Mouse (Mus musculus) heart, embryonic 12.5 days (tissue): Measurements from ENCODE around the gene Vegfa. TPM values are rescaled to one million over a fixed set of nuclear protein-coding genes. Genes with fewer than 3 reads are reported as not detected.

Source experiments
- ATAC-seq: fragments of 200-750 bp; cut with Nextera tagmentation; 2 replicates; pipeline ENCODE4 v1.8.0; 2017; ENCODE audit warnings: moderate TSS enrichment, moderate library complexity; ENCODE audit not compliant: insufficient number of reproducible peaks, low FRiP score
- H3K27ac ChIP-seq: fragments of 300-500 bp; sonication (generic); 2 replicates; pipeline ENCODE4 v1.5.1; 2016; ENCODE audit warnings: mild to moderate bottlenecking, moderate library complexity; ENCODE audit not compliant: poor library complexity, severe bottlenecking
- H3K27me3 ChIP-seq: fragments of 300-500 bp; sonication (generic); replicated peaks from 2 replicates; pipeline ENCODE4 v1.6.1; 2016; ENCODE audit warnings: mild to moderate bottlenecking, moderate library complexity
- H3K36me3 ChIP-seq: fragments of 300-500 bp; sonication (generic); 2 replicates; pipeline ENCODE4 v1.6.1; 2016; ENCODE audit warnings: mild to moderate bottlenecking, moderate library complexity
- H3K4me1 ChIP-seq: fragments of 300-500 bp; sonication (generic); replicated peaks from 2 replicates; pipeline ENCODE4 v1.6.1; 2016; ENCODE audit warnings: mild to moderate bottlenecking
- H3K4me2 ChIP-seq: fragments of 300-500 bp; sonication (generic); 2 replicates; pipeline ENCODE4 v1.6.1; 2016; ENCODE audit warnings: mild to moderate bottlenecking, moderate library complexity
- H3K4me3 ChIP-seq: fragments of 300-500 bp; sonication (generic); 2 replicates; pipeline ENCODE4 v1.5.1; 2016; ENCODE audit warnings: mild to moderate bottlenecking
- H3K9ac ChIP-seq: fragments of 300-500 bp; sonication (generic); 2 replicates; pipeline ENCODE4 v1.6.1; 2016; ENCODE audit warnings: mild to moderate bottlenecking, moderate library complexity
- H3K9me3 ChIP-seq: fragments of 300-500 bp; sonication (generic); replicated peaks from 2 replicates; pipeline ENCODE4 v1.6.1; 2016; ENCODE audit warnings: mild to moderate bottlenecking, moderate library complexity
- WGBS: fragments of 180-500 bp; shearing (Covaris S2); methylation state at CpG from one replicate; pipeline ENCODE4 v1.1.7; 2016; 5-methylcytosine and 5-hydroxymethylcytosine counted together
- polyA plus RNA-seq: library from polyadenylated mRNA; unstranded; fragments of >200 nt; fragmentation: Nextera tagmentation; extraction: Ambion mirVana; gene quantifications from 2 replicates; pipeline ENCODE4 v1.2.1, GENCODE M21; 2016

Vegfa gene
- polyA plus RNA-seq, result 6.5 and 6.9 TPM in 2 replicates

GRCm38 (mm10) chr17:46032257-46032991, at the start of gene Vegfa:
Gene Vegfa (minus strand): TSS chr17:46032369.
- under 1% methylated on average over 40 of the region's 40 CpGs for WGBS
- Histone ChIP-seq H3K4me1 (peaks cover 48% of the 10 kb centered on the region), H3K27me3 (no peaks in the 10 kb centered on the region)

GRCm38 (mm10) chr17:46081657-46082056, 49.5 kb upstream of the Vegfa start:
- H3K9ac ChIP-seq, result no peak overlapping the region; the same call in 1 of the 2 replicates
- H3K27me3 ChIP-seq, result no peaks in the 10 kb centered on the region; the same call in 1 of the 2 replicates
- H3K4me3 ChIP-seq, result no peak overlapping the region
- H3K36me3 ChIP-seq, result no peaks in the 10 kb centered on the region
- no peak overlapping the region for H3K27ac ChIP-seq
- no peak overlapping the region for H3K4me2 ChIP-seq
- H3K4me1 ChIP-seq, result peaks cover 49% of the 10 kb centered on the region
- peak; percentile 29; the same call in 1 of the 2 replicates for ATAC-seq
- no peaks in the 10 kb centered on the region for H3K9me3 ChIP-seq
- 42% methylated on average over 7 of the region's 7 CpGs for WGBS

More at GRCm38 (mm10) chr17:46032257-46032991, at the start of gene Vegfa:
- Histone ChIP-seq H3K27ac (peak within 1 kb of the TSS; percentile 95), H3K9ac (peak within 1 kb of the TSS; percentile 97), H3K4me2 (peak within 1 kb of the TSS; percentile 81), H3K36me3 (no peaks in the 10 kb centered on the region), H3K4me3 (peak within 1 kb of the TSS; percentile 69), H3K9me3 (no peaks in the 10 kb centered on the region)
- ATAC-seq, result peak; percentile 82

GRCm38 (mm10) chr17:46081042-46081441, 48.9 kb upstream of the Vegfa start:
- Histone ChIP-seq H3K9me3 (no peaks in the 10 kb centered on the region), H3K4me2 (no peak overlapping the region), H3K27ac (no peak overlapping the region), H3K36me3 (no peaks in the 10 kb centered on the region), H3K4me3 (no peak overlapping the region), H3K27me3 (no peaks in the 10 kb centered on the region; the same call in 1 of the 2 replicates), H3K9ac (no peak overlapping the region; the same call in 1 of the 2 replicates), H3K4me1 (peaks cover 44% of the 10 kb centered on the region)
- ATAC-seq, result peak; percentile 26; the same call in 1 of the 2 replicates
- WGBS, result 19% methylated on average over 5 of the region's 5 CpGs

GRCm38 (mm10) chr17:46080388-46080787, 48.2 kb upstream of the Vegfa start:
- no peaks in the 10 kb centered on the region for H3K9me3 ChIP-seq
- no peak overlapping the region for H3K27ac ChIP-seq
- no peak overlapping the region for H3K9ac ChIP-seq
- no peak overlapping the region for H3K4me3 ChIP-seq
- no peak for ATAC-seq
- H3K27me3 ChIP-seq, result no peaks in the 10 kb centered on the region; the same call in 1 of the 2 replicates
- no peaks in the 10 kb centered on the region for H3K36me3 ChIP-seq
- peaks cover 44% of the 10 kb centered on the region for H3K4me1 ChIP-seq
- WGBS, result 48% methylated on average over 7 of the region's 7 CpGs
- H3K4me2 ChIP-seq, result no peak overlapping the region

- no peak overlapping the region for H3K4me2 ChIP-seq
- no peak overlapping the region for H3K27ac ChIP-seq
- H3K27me3 ChIP-seq, result no peaks in the 10 kb centered on the region
- H3K9ac ChIP-seq, result no peak overlapping the region
- no peak overlapping the region for H3K4me3 ChIP-seq
- 76% methylated on average over 2 of the region's 2 CpGs for WGBS
- no peaks in the 10 kb centered on the region for H3K9me3 ChIP-seq
- ATAC-seq, result no peak
- H3K36me3 ChIP-seq, result no peaks in the 10 kb centered on the region
- H3K4me1 ChIP-seq, result peaks cover 39% of the 10 kb centered on the region
Measured at GRCm38 (mm10) chr17:46079037-46079436, 46.9 kb upstream of the Vegfa start.

GRCm38 (mm10) chr17:46077921-46078534, 45.9 kb upstream of the Vegfa start:
- H3K4me2 ChIP-seq, result no peak overlapping the region
- no peaks in the 10 kb centered on the region for H3K27me3 ChIP-seq
- H3K36me3 ChIP-seq, result no peaks in the 10 kb centered on the region
- H3K9me3 ChIP-seq, result no peaks in the 10 kb centered on the region
- no peak overlapping the region for H3K27ac ChIP-seq
- no peak overlapping the region for H3K4me3 ChIP-seq
- peaks cover 34% of the 10 kb centered on the region for H3K4me1 ChIP-seq
- WGBS, result 82% methylated on average over 12 of the region's 12 CpGs
- no peak for ATAC-seq
- no peak overlapping the region for H3K9ac ChIP-seq

- H3K36me3 ChIP-seq, result no peaks in the 10 kb centered on the region
- H3K9ac ChIP-seq, result no peak overlapping the region
- no peak overlapping the region for H3K27ac ChIP-seq
- ATAC-seq, result no peak
- no peaks in the 10 kb centered on the region for H3K9me3 ChIP-seq
- H3K27me3 ChIP-seq, result no peaks in the 10 kb centered on the region
- WGBS, result 67% methylated on average over 1 of the region's 1 CpGs
- H3K4me3 ChIP-seq, result no peak overlapping the region
- no peak overlapping the region for H3K4me2 ChIP-seq
- H3K4me1 ChIP-seq, result peaks cover 23% of the 10 kb centered on the region
Measured at GRCm38 (mm10) chr17:46076260-46076551, 44.0 kb upstream of the Vegfa start.

GRCm38 (mm10) chr17:46075551-46076259, 43.5 kb upstream of the Vegfa start:
- H3K4me2 ChIP-seq, result no peak overlapping the region
- H3K27me3 ChIP-seq, result no peaks in the 10 kb centered on the region
- H3K9ac ChIP-seq, result no peak overlapping the region
- H3K36me3 ChIP-seq, result no peaks in the 10 kb centered on the region
- H3K4me1 ChIP-seq, result peaks cover 18% of the 10 kb centered on the region
- H3K4me3 ChIP-seq, result no peak overlapping the region
- H3K9me3 ChIP-seq, result no peaks in the 10 kb centered on the region
- no peak overlapping the region for H3K27ac ChIP-seq
- no peak for ATAC-seq
- 65% methylated on average over 5 of the region's 5 CpGs for WGBS

- Histone ChIP-seq H3K4me2 (no peak overlapping the region), H3K36me3 (no peaks in the 10 kb centered on the region), H3K27ac (no peak overlapping the region), H3K9me3 (no peaks in the 10 kb centered on the region), H3K9ac (no peak overlapping the region), H3K4me1 (peaks cover 13% of the 10 kb centered on the region), H3K4me3 (no peak overlapping the region), H3K27me3 (no peaks in the 10 kb centered on the region)
- ATAC-seq, result peak; percentile 34; the same call in 1 of the 2 replicates
- 37% methylated on average over 3 of the region's 3 CpGs for WGBS
Measured at GRCm38 (mm10) chr17:46075116-46075485, 42.9 kb upstream of the Vegfa start.

GRCm38 (mm10) chr17:46074398-46075115, 42.4 kb upstream of the Vegfa start:
- Histone ChIP-seq H3K9ac (0 out of 2 replicates have a peak overlapping the region, but pooled peaks have one; percentile 52), H3K36me3 (no peaks in the 10 kb centered on the region), H3K9me3 (no peaks in the 10 kb centered on the region), H3K4me3 (no peak overlapping the region), H3K4me2 (peak overlapping the region; percentile 56), H3K27ac (no peak overlapping the region), H3K27me3 (no peaks in the 10 kb centered on the region), H3K4me1 (peaks cover 12% of the 10 kb centered on the region)
- no peak for ATAC-seq
- WGBS, result 60% methylated on average over 7 of the region's 7 CpGs
